8 mouse cellular contexts compared by ENCODE assay signal in the genomic region with DNA sequence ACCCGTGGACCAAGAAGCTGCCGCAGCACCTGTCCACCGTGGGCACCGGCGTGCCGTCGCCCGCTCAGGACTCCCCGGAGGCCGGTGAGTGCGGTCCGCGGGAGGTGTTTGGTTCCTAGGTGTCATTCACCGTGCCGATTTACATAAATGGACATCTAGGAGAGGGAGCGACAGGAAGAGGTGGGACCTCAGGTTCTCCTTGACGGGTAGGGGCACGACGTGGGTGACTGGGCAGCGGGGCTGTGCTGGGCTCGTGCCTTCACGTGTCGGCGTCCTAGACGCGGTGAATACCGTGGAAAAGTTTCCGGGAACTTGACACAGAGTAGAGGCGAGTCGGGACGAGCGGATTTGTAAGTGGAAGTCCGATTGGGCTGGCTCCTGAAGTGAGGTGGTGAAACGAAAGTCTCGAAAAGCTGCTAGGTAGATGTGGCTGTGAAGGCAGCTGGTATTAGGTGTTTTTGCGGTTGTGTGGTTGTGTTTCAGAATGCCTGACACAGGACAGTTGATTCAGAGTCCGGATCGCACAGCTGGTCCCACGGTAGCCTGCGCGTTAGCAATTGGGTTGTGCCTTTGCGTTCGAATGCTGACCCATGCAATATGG. TPM values are rescaled to one million over a fixed set of nuclear protein-coding genes. Genes with fewer than 3 reads are reported as not detected.
DNase-seq lines count a peak whose midpoint lies in the region; ATAC-seq and TF ChIP-seq lines count a peak whose summit lies in the region.

No protein-coding gene starts in this region.

- peaks cover 18% of the 10 kb centered on the region for H3K4me1 ChIP-seq in hindbrain, embryonic 15.5 days (replicated peaks)
- H3K4me1 ChIP-seq in limb, embryonic 10.5 days, result peaks cover 20% of the 10 kb centered on the region
- H3K4me1 ChIP-seq in midbrain, embryonic 10.5 days, result peaks cover 19% of the 10 kb centered on the region
- H3K4me1 ChIP-seq in small intestine, adult 2 months (ENCODE audit: control insufficient read depth, insufficient read depth, insufficient read length, low read length), result peaks cover 8% of the 10 kb centered on the region; the same call in 1 of the 2 replicates

- TF ChIP-seq POLR2A in small intestine, adult 2 months (IDR thresholded peaks at IDR 0.05; ENCODE audit: low read depth, low read length), result peak; percentile 58; the same call in 1 of the 2 replicates

- peaks cover 15% of the 10 kb centered on the region for H3K27me3 ChIP-seq in hindbrain, embryonic 15.5 days
- peaks cover 51% of the 10 kb centered on the region for H3K27me3 ChIP-seq in limb, embryonic 10.5 days (ENCODE audit: low read depth, poor library complexity, severe bottlenecking)
- H3K27me3 ChIP-seq in midbrain, embryonic 10.5 days (ENCODE audit: low read depth, poor library complexity, severe bottlenecking), result peaks cover 51% of the 10 kb centered on the region
- H3K27me3 ChIP-seq in small intestine, adult 2 months (ENCODE audit: control insufficient read depth, insufficient read depth, low read length), result no peaks in the 10 kb centered on the region

- H3K9me3 ChIP-seq in hindbrain, embryonic 15.5 days, result no peaks in the 10 kb centered on the region
- no peaks in the 10 kb centered on the region for H3K9me3 ChIP-seq in limb, embryonic 10.5 days (replicated peaks)
- no peaks in the 10 kb centered on the region for H3K9me3 ChIP-seq in midbrain, embryonic 10.5 days (replicated peaks)

- TF ChIP-seq CTCF in small intestine, adult 2 months (IDR thresholded peaks at IDR 0.05; ENCODE audit: extremely low read depth, insufficient read length, insufficient replicate concordance, low read depth, low read length), result no peak

- H3K36me3 ChIP-seq in hindbrain, embryonic 15.5 days, result no peaks in the 10 kb centered on the region
- no peaks in the 10 kb centered on the region for H3K36me3 ChIP-seq in limb, embryonic 10.5 days
- no peaks in the 10 kb centered on the region for H3K36me3 ChIP-seq in midbrain, embryonic 10.5 days
- H3K36me3 ChIP-seq in small intestine, adult 2 months (ENCODE audit: control insufficient read depth, insufficient read depth, low read length), result no peaks in the 10 kb centered on the region

- ATAC-seq in hindbrain, embryonic 15.5 days (ENCODE audit: low FRiP score, low read depth), result no peak

- peak overlapping the region; percentile 83 for H3K27ac ChIP-seq in hindbrain, embryonic 15.5 days (replicated peaks)
- peak overlapping the region; percentile 77 for H3K27ac ChIP-seq in limb, embryonic 10.5 days
- H3K27ac ChIP-seq in midbrain, embryonic 10.5 days (replicated peaks), result peak overlapping the region; percentile 86
- peak overlapping the region; percentile 73 for H3K27ac ChIP-seq in small intestine, adult 2 months (ENCODE audit: insufficient read depth, low read depth, low read length)

- peak; percentile 15 to 52 for DNase-seq in left cerebral cortex, adult 18-20 months (ENCODE audit: low spot score in 2 of 2)
- DNase-seq in left cerebral cortex, adult 11 months (ENCODE audit: low spot score), result no peak
- peak; percentile 71 for DNase-seq in cerebellum, adult 9-11 months
- DNase-seq in frontal cortex, postnatal 25 days (ENCODE audit: low spot score in 2 of 2), result peak; percentile 17 to 20
- peak; percentile 60 for DNase-seq in limb, embryonic 10.5 days (ENCODE audit: low spot score)
- DNase-seq in midbrain, embryonic 10.5 days (ENCODE audit: low spot score), result peak; percentile 60

- under 1% methylated on average over 43 of the region's 43 CpGs for WGBS in hindbrain, embryonic 15.5 days
- WGBS in limb, embryonic 10.5 days, result 1% methylated on average over 43 of the region's 43 CpGs
- WGBS in midbrain, embryonic 10.5 days, result 2% methylated on average over 43 of the region's 43 CpGs
- WGBS in small intestine, adult 2 months, result under 1% methylated on average over 43 of the region's 43 CpGs

- peak overlapping the region; percentile 96 for H3K4me2 ChIP-seq in hindbrain, embryonic 15.5 days

- peak overlapping the region; percentile 82 for H3K4me3 ChIP-seq in hindbrain, embryonic 15.5 days
- peak overlapping the region; percentile 78 for H3K4me3 ChIP-seq in limb, embryonic 10.5 days
- peak overlapping the region; percentile 81 for H3K4me3 ChIP-seq in midbrain, embryonic 10.5 days
- H3K4me3 ChIP-seq in small intestine, adult 2 months (ENCODE audit: low read depth, low read length), result peak overlapping the region; percentile 85

- peak overlapping the region; percentile 75 for H3K9ac ChIP-seq in hindbrain, embryonic 15.5 days

RNA-seq across cellular contexts. Expression of a gene that starts 1.1 kb away (rescaled TPM):
- total RNA-seq in left cerebral cortex, adult 18-20 months (2021), result 10 to 100 TPM; 20.1 to 23.0 TPM
- 4.1 and 5.3 TPM in 2 replicates for polyA plus RNA-seq in hindbrain, embryonic 15.5 days (2015; fragmentation: Nextera tagmentation; extraction: Ambion mirVana)
- polyA plus RNA-seq in limb, embryonic 10.5 days (2016; fragmentation: Nextera tagmentation; extraction: Ambion mirVana), result 0.78 and 1.3 TPM in 2 replicates
- polyA plus RNA-seq in midbrain, embryonic 10.5 days (2016; fragmentation: Nextera tagmentation; extraction: Ambion mirVana), result 1.7 and 2.0 TPM in 2 replicates
- 12.0 and 46.5 TPM in 2 replicates for polyA plus RNA-seq in small intestine, adult 2 months (2012; rRNA removed)

RNA-seq across cellular contexts. Expression of a gene that starts 48.4 kb away (rescaled TPM):
- total RNA-seq in left cerebral cortex, adult 18-20 months (2021), result under 1 TPM in 1 of 2 experiments, not detected in 1; 0.14 TPM
- polyA plus RNA-seq in hindbrain, embryonic 15.5 days (2015; fragmentation: Nextera tagmentation; extraction: Ambion mirVana), result 0.26 and 0.34 TPM in 2 replicates
- polyA plus RNA-seq in limb, embryonic 10.5 days (2016; fragmentation: Nextera tagmentation; extraction: Ambion mirVana), result 0.13 TPM in 1 of 2 replicates, not detected in the other
- 0.15 and 0.19 TPM in 2 replicates for polyA plus RNA-seq in midbrain, embryonic 10.5 days (2016; fragmentation: Nextera tagmentation; extraction: Ambion mirVana)
- polyA plus RNA-seq in small intestine, adult 2 months (2012; rRNA removed), result not detected in 2 replicates
